Mouse (Mus musculus): Measurements from ENCODE around the gene C330007P06Rik. TPM values are rescaled to one million over a fixed set of nuclear protein-coding genes. Genes with fewer than 3 reads are reported as not detected.
A peak's percentile ranks its signal among the peaks of the same experiment; 100 is the strongest.

C330007P06Rik gene
- total and polyA plus RNA-seq, 3 experiments, result 18.6 to 61.2 (median 53.0) TPM

GRCm38 (mm10) chrX:36820201-36820600, 53.7 kb downstream of the C330007P06Rik start:
- no peaks in the 10 kb centered on the region for H3K9me3 ChIP-seq (replicated peaks; ENCODE audit: low read length)
- peaks cover 0 to 4% of the 10 kb centered on the region in 2 experiments for H3K36me3 ChIP-seq (replicated peaks in 1 of 2; ENCODE audit: control insufficient read depth in 1 of 2, insufficient read depth in 1 of 2, low read length in 1 of 2)
- dilution Hi-C loops (cut with MboI; ENCODE audit: extremely low pct_ligation_motif_present, extremely low pct_unique_long_range_greater_than_20kb, low sequenced_read_pairs), result no loop called here
- no peaks in the 10 kb centered on the region for H3K27me3 ChIP-seq (replicated peaks)
- in situ Hi-C loops (cut with MboI; ENCODE audit: low pct_ligation_motif_present, low pct_unique_long_range_greater_than_20kb, low sequenced_read_pairs), result loop anchor here (10.0 kb wide), 1 partner anchor 85 kb away; the partner anchor contains the start of gene Nkrf
- no peaks in the 10 kb centered on the region for H3K79me2 ChIP-seq (replicated peaks; ENCODE audit: control insufficient read depth, extremely low read depth, insufficient read depth, poor library complexity, severe bottlenecking)
- H3K4me3 ChIP-seq (replicated peaks in 1 of 3; ENCODE audit: low read depth in 2 of 3, low read length in 2 of 3, poor library complexity in 1 of 3), result no peak overlapping the region
- H3K27ac ChIP-seq (ENCODE audit: insufficient read depth, low read depth), result no peak overlapping the region
- no peak overlapping the region for H3K4me2 ChIP-seq (ENCODE audit: insufficient read depth, low read depth, poor library complexity, severe bottlenecking)
- peak; percentile 33 for DNase-seq (ENCODE audit: extremely low read depth)
- H3K4me1 ChIP-seq (ENCODE audit: control insufficient read depth in 1 of 2, insufficient read depth in 2 of 2), result peaks cover 0 to 14% of the 10 kb centered on the region in 2 experiments; a peak in 2 of 4 replicates
- TF ChIP-seq CTCF (conservative IDR thresholded peaks at IDR 0.05 in 1 of 2, IDR thresholded peaks at IDR 0.05 in 1 of 2; ENCODE audit: low read depth in 2 of 2, low read length in 2 of 2) (peak; percentile 25 to 57; a peak in 2 of 4 replicates), SMC3 (IDR thresholded peaks at IDR 0.05; ENCODE audit: low read depth, low read length) (peak; percentile 33), ZKSCAN1 (IDR thresholded peaks at IDR 0.05; ENCODE audit: borderline replicate concordance, low read depth, low read length) (no peak), IRF4 (IDR thresholded peaks at IDR 0.05; ENCODE audit: low read depth, low read length) (peak; percentile 38; the same call in 1 of the 2 replicates), POLR2A (IDR thresholded peaks at IDR 0.05; ENCODE audit: low read depth, low read length) (no peak), RAD21 (IDR thresholded peaks at IDR 0.05; ENCODE audit: low read depth, low read length) (peak; percentile 43)
- H3K9ac ChIP-seq (ENCODE audit: insufficient read depth, low read depth), result no peak overlapping the region

- dilution Hi-C loops (cut with MboI; ENCODE audit: extremely low pct_ligation_motif_present, extremely low pct_unique_long_range_greater_than_20kb, low sequenced_read_pairs), result no loop called here
- Histone ChIP-seq H3K9ac (ENCODE audit: insufficient read depth, low read depth) (no peak overlapping the region), H3K27me3 (replicated peaks) (no peaks in the 10 kb centered on the region), H3K27ac (ENCODE audit: insufficient read depth, low read depth) (no peak overlapping the region), H3K36me3 (replicated peaks in 1 of 2; ENCODE audit: control insufficient read depth in 1 of 2, insufficient read depth in 1 of 2, low read length in 1 of 2) (peaks cover 0 to 2% of the 10 kb centered on the region in 2 experiments), H3K9me3 (replicated peaks; ENCODE audit: low read length) (no peaks in the 10 kb centered on the region), H3K4me1 (ENCODE audit: control insufficient read depth in 1 of 2, insufficient read depth in 2 of 2) (peaks cover 0 to 14% of the 10 kb centered on the region in 2 experiments; a peak in 2 of 4 replicates), H3K4me3 (replicated peaks in 1 of 3; ENCODE audit: low read depth in 2 of 3, low read length in 2 of 3, poor library complexity in 1 of 3) (no peak overlapping the region), H3K79me2 (replicated peaks; ENCODE audit: control insufficient read depth, extremely low read depth, insufficient read depth, poor library complexity, severe bottlenecking) (no peaks in the 10 kb centered on the region), H3K4me2 (ENCODE audit: insufficient read depth, low read depth, poor library complexity, severe bottlenecking) (no peak overlapping the region)
- no peak for DNase-seq (ENCODE audit: extremely low read depth)
- in situ Hi-C loops (cut with MboI; ENCODE audit: low pct_ligation_motif_present, low pct_unique_long_range_greater_than_20kb, low sequenced_read_pairs), result no loop called here
- TF ChIP-seq NRF1 (IDR thresholded peaks at IDR 0.05; ENCODE audit: low read depth, low read length) (no peak), MYC (IDR thresholded peaks at IDR 0.05; ENCODE audit: low read depth, low read length) (no peak), USF1 (IDR thresholded peaks at IDR 0.05; ENCODE audit: low read depth, low read length) (no peak), POLR2AphosphoS2 (IDR thresholded peaks at IDR 0.05; ENCODE audit: low read depth, low read length) (no peak), RAD21 (IDR thresholded peaks at IDR 0.05; ENCODE audit: low read depth, low read length) (no peak), MEF2A (IDR thresholded peaks at IDR 0.05; ENCODE audit: borderline replicate concordance, low read depth, low read length) (no peak), ELF1 (IDR thresholded peaks at IDR 0.05; ENCODE audit: low read depth, low read length) (no peak)
Measured at GRCm38 (mm10) chrX:36819575-36819974, 54.3 kb downstream of the C330007P06Rik start.

- TF ChIP-seq UBTF (IDR thresholded peaks at IDR 0.05; ENCODE audit: low read depth, low read length) (no peak), CTCF (conservative IDR thresholded peaks at IDR 0.05 in 1 of 2, IDR thresholded peaks at IDR 0.05 in 1 of 2; ENCODE audit: low read depth in 2 of 2, low read length in 2 of 2) (no peak), ZNF384 (IDR thresholded peaks at IDR 0.05; ENCODE audit: low read depth, low read length) (no peak), EP300 (IDR thresholded peaks at IDR 0.05; ENCODE audit: low read length) (no peak), SIN3A (IDR thresholded peaks at IDR 0.05; ENCODE audit: low read length) (no peak), NELFE (IDR thresholded peaks at IDR 0.05; ENCODE audit: low read depth, low read length) (no peak), ZMIZ1 (IDR thresholded peaks at IDR 0.05; ENCODE audit: low read depth, low read length) (no peak), USF2 (conservative IDR thresholded peaks at IDR 0.05; ENCODE audit: low read depth, low read length) (no peak), POLR2AphosphoS2 (IDR thresholded peaks at IDR 0.05; ENCODE audit: low read depth, low read length) (no peak), USF1 (IDR thresholded peaks at IDR 0.05; ENCODE audit: low read depth, low read length) (no peak), HCFC1 (IDR thresholded peaks at IDR 0.05; ENCODE audit: low read depth, low read length) (no peak), JUND (conservative IDR thresholded peaks at IDR 0.05; ENCODE audit: low read depth, low read length) (no peak), RAD21 (IDR thresholded peaks at IDR 0.05; ENCODE audit: low read depth, low read length) (no peak)
- no peak overlapping the region for H3K9ac ChIP-seq (ENCODE audit: insufficient read depth, low read depth)
- no peaks in the 10 kb centered on the region for H3K9me3 ChIP-seq (replicated peaks; ENCODE audit: low read length)
- no peaks in the 10 kb centered on the region for H3K36me3 ChIP-seq (replicated peaks in 1 of 2; ENCODE audit: control insufficient read depth in 1 of 2, insufficient read depth in 1 of 2, low read length in 1 of 2)
- DNase-seq (ENCODE audit: extremely low read depth), result no peak
- H3K79me2 ChIP-seq (replicated peaks; ENCODE audit: control insufficient read depth, extremely low read depth, insufficient read depth, poor library complexity, severe bottlenecking), result no peaks in the 10 kb centered on the region
- H3K4me3 ChIP-seq (replicated peaks in 1 of 3; ENCODE audit: low read depth in 2 of 3, low read length in 2 of 3, poor library complexity in 1 of 3), result no peak overlapping the region
- H3K27ac ChIP-seq (ENCODE audit: insufficient read depth, low read depth), result no peak overlapping the region
- H3K4me1 ChIP-seq (ENCODE audit: control insufficient read depth in 1 of 2, insufficient read depth in 2 of 2), result peaks cover 0 to 14% of the 10 kb centered on the region in 2 experiments; a peak in 2 of 4 replicates
- in situ Hi-C loops (cut with MboI; ENCODE audit: low pct_ligation_motif_present, low pct_unique_long_range_greater_than_20kb, low sequenced_read_pairs) (no loop called here), dilution Hi-C loops (cut with MboI; ENCODE audit: extremely low pct_ligation_motif_present, extremely low pct_unique_long_range_greater_than_20kb, low sequenced_read_pairs) (no loop called here)
- H3K4me2 ChIP-seq (ENCODE audit: insufficient read depth, low read depth, poor library complexity, severe bottlenecking), result no peak overlapping the region
- no peaks in the 10 kb centered on the region for H3K27me3 ChIP-seq (replicated peaks)
Measured at GRCm38 (mm10) chrX:36816953-36817441, 56.9 kb downstream of the C330007P06Rik start.

Data from CH12.LX (cell line).